ENCODE assay signal across 27 mouse cellular contexts in the genomic region with DNA sequence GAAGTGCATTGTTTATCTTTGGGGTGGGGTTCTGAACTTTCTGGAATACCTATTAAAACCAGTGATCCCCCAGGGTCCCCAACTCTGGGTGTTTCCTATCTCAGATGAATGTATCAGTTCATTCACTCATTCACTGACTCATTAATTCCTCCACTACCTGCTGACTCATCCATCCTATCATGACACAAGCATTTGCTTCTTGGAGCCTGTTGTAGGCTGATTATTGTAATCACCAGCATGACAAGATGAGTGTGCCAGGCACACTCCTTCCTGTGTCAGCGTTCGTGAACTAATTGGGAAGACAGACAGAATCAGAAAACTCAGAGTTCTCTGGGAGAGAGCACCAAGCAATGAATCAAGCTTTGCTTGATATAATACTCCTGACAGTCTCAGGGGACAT. TPM values are rescaled to one million over a fixed set of nuclear protein-coding genes. Genes with fewer than 3 reads are reported as not detected.
"Had no signal": no experiment of that assay in that cellular context is flagged by ENCODE, and none has a peak within 500 bp of the region (broad histone marks: within the 10 kb centered on the region; RNA-seq: fewer than 3 reads in every experiment).

No protein-coding gene starts in this region.

- DNase-seq: gastrocnemius, adult 2 months; gastrocnemius, postnatal 10 days; gastrocnemius, postnatal 25 days; heart, adult 18-20 months; heart, postnatal 10 days; heart, postnatal 4 days; kidney, adult 11 months; kidney, adult 2 months; kidney, adult 9 months; kidney, postnatal 14 days; kidney, postnatal 36 days; layer of hippocampus, adult 9-11 months; layer of hippocampus, postnatal 36 days; left cerebral cortex, postnatal 4 days had no signal

- ATAC-seq: hindbrain, postnatal 0 days; intestine, embryonic 16.5 days; liver, embryonic 12.5 days had no signal

- H3K9me3 ChIP-seq: heart, embryonic 10.5 days; heart, embryonic 12.5 days; hindbrain, embryonic 13.5 days; hindbrain, embryonic 15.5 days; kidney, embryonic 15.5 days; limb, embryonic 13.5 days; limb, embryonic 15.5 days; liver, embryonic 12.5 days had no signal

- H3K4me1 ChIP-seq: heart, embryonic 10.5 days; heart, embryonic 12.5 days; kidney, embryonic 15.5 days; limb, embryonic 13.5 days; limb, embryonic 15.5 days; liver, embryonic 12.5 days had no signal

- H3K27me3 ChIP-seq: heart, embryonic 12.5 days; hindbrain, embryonic 13.5 days; hindbrain, embryonic 15.5 days; kidney, embryonic 15.5 days; limb, embryonic 13.5 days; limb, embryonic 15.5 days; liver, embryonic 12.5 days had no signal

- H3K36me3 ChIP-seq: heart, embryonic 10.5 days; heart, embryonic 12.5 days; hindbrain, embryonic 13.5 days; hindbrain, embryonic 15.5 days; kidney, embryonic 15.5 days; limb, embryonic 13.5 days; limb, embryonic 15.5 days; liver, embryonic 12.5 days had no signal

- H3K27ac ChIP-seq: gastrocnemius, adult 2 months; heart, embryonic 10.5 days; hindbrain, embryonic 13.5 days; hindbrain, embryonic 15.5 days; hindbrain, postnatal 0 days; kidney, embryonic 15.5 days; kidney, postnatal 0 days; limb, embryonic 13.5 days; limb, embryonic 15.5 days; liver, embryonic 12.5 days; liver, embryonic 14.5 days had no signal

- H3K4me2 ChIP-seq: heart, embryonic 12.5 days; hindbrain, embryonic 13.5 days; hindbrain, embryonic 15.5 days; kidney, embryonic 15.5 days; limb, embryonic 13.5 days; limb, embryonic 15.5 days; liver, embryonic 12.5 days had no signal

- H3K9ac ChIP-seq: heart, embryonic 12.5 days; hindbrain, embryonic 13.5 days; hindbrain, embryonic 15.5 days; kidney, embryonic 15.5 days; limb, embryonic 13.5 days; limb, embryonic 15.5 days; liver, embryonic 12.5 days; liver, embryonic 14.5 days had no signal

- H3K4me3 ChIP-seq: gastrocnemius, adult 2 months; heart, embryonic 10.5 days; heart, embryonic 12.5 days; hindbrain, embryonic 13.5 days; hindbrain, embryonic 15.5 days; kidney, embryonic 15.5 days; limb, embryonic 13.5 days; limb, embryonic 15.5 days; liver, embryonic 12.5 days had no signal

RNA-seq across cellular contexts. Expression of gene Col6a5, which starts 36.8 kb away (rescaled TPM):
- polyA plus RNA-seq: heart, embryonic 10.5 days; hindbrain, embryonic 11.5 days; hindbrain, embryonic 13.5 days; liver, embryonic 12.5 days had no signal
